Mouse (Mus musculus) testis, adult 2 months (tissue): ENCODE measurements around the gene Rapgef2.

ENCODE experiments used
- CTCF ChIP-seq: fragments of 200-500 bp; IDR thresholded peaks from 2 replicates; pipeline ENCODE4 v1.5.1; 2012; ENCODE audit warnings: low read depth, mild to moderate bottlenecking, inconsistent platforms, low read length, moderate library complexity; ENCODE audit not compliant: control insufficient read depth, insufficient read depth, insufficient replicate concordance
- POLR2A ChIP-seq: fragments of 200-500 bp; IDR thresholded peaks from 2 replicates; pipeline ENCODE4 v1.6.1; 2012; ENCODE audit warnings: low read depth, mild to moderate bottlenecking, inconsistent platforms, low read length, moderate library complexity; ENCODE audit not compliant: control insufficient read depth

GRCm38 (mm10) chr3:79311895-79312294 lies 25.6 kb upstream of the Rapgef2 start:
- TF ChIP-seq CTCF: no peak
- TF ChIP-seq POLR2A: no peak
